Mouse (Mus musculus) liver, adult 2 months (tissue): ENCODE results near the gene Slc16a2.

Experiments
- CTCF ChIP-seq: fragments of 200-500 bp; IDR thresholded peaks from 2 replicates; pipeline ENCODE4 v1.5.1; 2011; ENCODE audit warnings: low read depth, low read length, control low read depth
- POLR2A ChIP-seq: fragments of 200-500 bp; IDR thresholded peaks from 2 replicates; pipeline ENCODE4 v1.6.1; 2011; ENCODE audit warnings: low read length, control low read depth; ENCODE audit not compliant: insufficient read depth; ENCODE audit errors: extremely low read depth

DNA sequence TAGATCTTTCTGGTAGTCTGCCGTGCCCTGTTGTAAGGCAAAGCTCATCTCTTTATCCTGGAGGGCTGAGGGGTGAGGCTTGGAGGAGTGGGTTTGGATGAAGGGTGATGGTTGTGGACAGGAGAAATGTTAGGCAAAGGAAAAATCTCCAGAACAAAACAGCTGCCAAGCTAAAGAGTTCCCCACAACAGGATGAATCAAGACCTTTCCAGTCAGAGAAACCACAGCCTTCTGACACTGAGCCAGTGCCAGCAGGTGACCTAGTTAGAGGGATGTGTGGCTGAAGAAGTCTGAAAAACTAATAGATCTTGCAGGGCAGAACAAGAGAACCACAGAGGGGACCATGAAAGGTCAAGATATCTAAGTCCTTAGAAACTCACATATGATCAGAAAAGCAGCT is 24.8 kb downstream of the Slc16a2 start:
- TF ChIP-seq CTCF: no peak
- no peak for TF ChIP-seq POLR2A
